Mouse (Mus musculus) spleen, adult 2 months (tissue): Measurements from ENCODE around the gene Cdc42ep5.

Source experiments
- CTCF ChIP-seq: fragments of 200-500 bp; IDR thresholded peaks from 2 replicates; pipeline ENCODE4 v1.5.1; 2011; ENCODE audit warnings: mild to moderate bottlenecking, inconsistent platforms; ENCODE audit not compliant: insufficient read depth, insufficient read length, insufficient replicate concordance; ENCODE audit errors: extremely low read depth
- POLR2A ChIP-seq: fragments of 200-500 bp; IDR thresholded peaks from 2 replicates; pipeline ENCODE4 v1.6.1; 2011; ENCODE audit warnings: low read depth, low read length, inconsistent platforms

- TF ChIP-seq POLR2A (no peak), CTCF (no peak)
These were observed 10.3 kb downstream of the Cdc42ep5 start for GRCm38 (mm10) chr7:4154356-4154755.
